Mouse (Mus musculus): ENCODE results near the gene Ocln.
"Not testable (repeated sequence)": the region's sequence is repeated elsewhere in the genome, so short reads cannot be mapped to it uniquely, and the experiment has no call there.

Gene Ocln

GRCm38 (mm10) chr13:100543011-100543767 is 9.3 kb downstream of the Ocln start:
- no peak for DNase-seq

DNA sequence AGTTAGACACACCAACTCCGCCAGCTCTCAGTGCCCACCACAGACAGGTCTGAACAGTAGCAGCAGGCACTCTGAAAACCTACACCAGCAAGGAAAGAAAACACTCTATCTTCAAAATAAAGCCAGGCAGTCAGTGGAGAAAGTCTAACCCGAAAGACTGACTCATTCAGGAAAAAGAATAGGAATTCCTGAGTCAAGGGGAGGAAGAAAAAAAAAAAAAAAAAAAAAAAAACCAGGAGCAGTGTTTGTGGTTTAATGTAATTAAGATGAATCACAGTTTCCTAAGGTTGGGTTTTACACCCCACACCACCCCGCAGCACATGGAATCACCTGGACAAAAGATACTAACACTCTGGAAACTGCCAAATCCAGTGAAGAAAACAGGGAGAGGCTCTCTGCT is 16.4 kb downstream of the Ocln start:
- no peak for DNase-seq

DNA sequence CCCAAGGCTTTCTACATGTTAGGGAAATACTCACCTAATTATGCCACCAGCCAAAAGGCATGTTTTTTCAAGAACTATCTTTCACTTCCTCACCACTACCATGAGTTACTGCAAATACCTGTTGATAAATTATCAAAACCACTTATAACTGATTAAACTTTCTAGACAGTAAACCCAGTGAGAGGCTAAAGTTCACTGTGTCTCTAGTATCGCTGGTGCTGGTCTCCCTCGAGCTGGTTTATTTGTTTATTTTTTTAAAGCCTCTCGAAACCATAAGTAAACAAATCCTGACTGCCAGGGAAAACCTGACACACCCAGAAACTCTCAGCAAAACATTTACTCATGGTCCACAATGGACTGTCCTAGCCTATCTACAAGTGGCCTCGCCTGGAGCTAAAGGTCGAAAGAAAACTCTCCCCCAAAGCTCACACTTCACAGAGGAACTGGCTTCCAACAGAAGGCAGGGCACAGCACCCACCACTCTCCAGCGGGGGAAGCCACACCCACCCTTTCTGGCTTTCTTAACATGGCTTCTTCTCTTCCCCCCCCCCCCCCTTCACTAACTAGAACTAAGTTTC is 19.6 kb downstream of the Ocln start:
- DNase-seq, result no peak

DNA sequence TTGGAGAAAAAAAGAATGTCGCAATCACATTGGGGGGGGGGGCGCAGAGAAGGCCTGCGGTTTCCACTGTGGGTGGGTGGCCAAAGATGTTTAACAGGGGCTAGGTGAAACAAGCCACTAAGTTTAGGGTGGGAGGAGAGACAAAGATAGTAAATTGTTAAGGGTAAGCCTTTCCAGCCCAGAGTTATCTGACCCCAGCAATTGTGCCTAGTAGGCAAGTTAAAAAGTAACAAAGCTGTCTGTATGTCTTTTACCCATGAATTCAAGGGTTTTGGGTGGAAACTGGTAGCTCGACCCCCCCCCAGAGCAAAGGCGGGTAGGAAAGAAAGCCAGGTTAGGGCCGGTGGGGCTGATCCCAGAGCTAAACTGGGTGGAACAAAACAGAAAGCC is 25.9 kb downstream of the Ocln start:
- DNase-seq, result no peak

GRCm38 (mm10) chr13:100525935-100526648 is 26.4 kb downstream of the Ocln start:
- no peak for DNase-seq

DNA sequence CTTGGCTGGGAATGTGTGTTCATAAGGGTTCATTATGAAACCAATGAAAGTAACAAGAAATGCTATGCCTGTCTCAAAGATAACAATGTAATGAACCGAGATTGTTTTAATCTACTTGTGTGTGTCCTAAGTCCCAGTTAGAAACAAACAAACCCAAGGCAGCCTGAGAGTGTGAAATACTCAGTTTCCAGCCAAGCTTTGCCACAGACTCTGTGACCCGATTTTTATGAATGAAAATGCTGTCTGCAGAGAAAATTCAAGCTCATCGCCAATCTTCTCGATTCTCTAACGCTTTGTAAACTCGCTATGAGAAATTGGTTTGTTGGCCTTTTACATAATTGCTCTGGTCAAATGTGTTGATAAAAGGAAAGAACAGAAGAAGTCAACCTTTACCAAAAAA is 27.6 kb downstream of the Ocln start:
- DNase-seq, result no peak

- DNase-seq, result no peak
Observed at GRCm38 (mm10) chr13:100523698-100524097, 28.8 kb downstream of the Ocln start.

DNA sequence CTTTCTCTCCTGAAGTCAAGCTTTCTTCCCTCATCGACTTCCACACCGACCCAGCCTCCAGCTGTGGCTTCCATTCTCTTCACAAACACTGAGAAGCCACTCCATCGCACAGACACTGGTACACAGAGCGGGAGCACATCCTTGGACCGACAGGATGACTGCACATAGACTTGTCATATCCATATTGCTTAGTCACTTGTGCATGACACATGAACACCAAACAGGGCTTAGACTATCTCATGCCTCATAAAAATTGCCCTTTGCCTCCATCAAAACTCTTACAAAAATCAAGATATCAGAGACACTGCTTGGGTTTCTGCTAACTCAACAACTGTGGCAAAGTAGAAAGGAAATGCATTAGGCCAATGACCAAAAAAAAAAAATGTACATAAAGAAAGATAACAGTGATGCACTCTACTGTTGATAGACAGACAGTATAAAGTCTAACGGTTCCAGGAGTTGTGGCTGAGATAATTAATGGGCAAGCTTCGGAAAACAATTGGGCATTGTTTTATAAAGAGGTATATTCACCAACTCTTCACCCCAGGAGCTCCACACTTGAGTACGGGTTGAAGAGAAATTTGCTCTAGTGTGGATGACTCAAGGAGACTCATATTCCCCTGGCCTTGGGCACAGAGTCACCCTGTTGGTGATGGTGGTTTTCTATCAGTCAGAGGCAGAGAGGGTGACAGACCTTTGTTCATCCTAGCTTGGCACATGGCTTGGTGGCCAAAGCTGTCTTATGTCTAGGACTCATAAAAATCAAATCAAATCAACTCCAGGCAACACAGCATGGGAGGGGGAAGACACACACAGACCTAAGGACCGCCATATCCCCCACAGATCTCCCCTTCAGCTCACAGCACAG is 30.6 kb downstream of the Ocln start:
- DNase-seq, result no peak

DNA sequence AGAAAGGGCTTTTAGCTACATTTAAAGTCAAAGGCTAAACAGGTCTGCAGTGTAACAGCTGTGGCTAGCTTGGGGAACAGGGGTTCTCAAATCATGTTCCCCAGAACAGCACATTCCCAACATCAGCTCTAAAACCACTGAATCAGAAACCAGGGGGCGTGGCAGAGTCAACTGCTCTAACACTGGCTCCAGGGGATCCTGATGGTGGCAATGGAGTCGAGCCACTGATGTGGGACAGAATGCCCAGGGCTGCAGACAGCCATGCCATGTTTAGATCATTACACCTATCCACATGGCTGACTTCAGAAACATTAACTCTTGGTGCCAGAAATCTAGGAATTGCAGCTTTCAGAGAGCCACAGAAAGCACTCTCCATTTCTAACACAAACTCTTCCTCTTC is 33.4 kb downstream of the Ocln start:
- no peak for DNase-seq

DNA sequence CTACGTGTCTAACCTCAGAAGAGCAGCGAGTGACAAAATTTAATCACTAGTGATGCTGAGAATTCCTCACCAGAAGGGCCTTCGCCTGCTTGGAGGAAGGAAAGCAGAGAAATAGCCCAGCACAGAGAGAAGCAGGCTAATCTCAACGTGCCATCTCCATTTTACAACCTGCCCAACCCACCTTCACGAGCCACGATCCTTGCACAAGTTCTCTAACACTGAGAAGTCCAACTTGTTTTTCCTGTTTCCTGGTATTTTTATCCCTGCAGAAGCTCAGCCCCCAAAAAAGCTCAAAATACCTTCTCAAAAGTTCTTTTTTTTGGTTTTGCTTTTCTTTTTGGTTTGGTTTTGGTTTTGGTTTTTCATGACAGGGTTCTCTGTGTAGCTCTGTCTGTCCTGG is 34.3 kb downstream of the Ocln start:
- no peak for DNase-seq

GRCm38 (mm10) chr13:100517652-100518153 is 34.8 kb downstream of the Ocln start:
- no peak for DNase-seq

DNA sequence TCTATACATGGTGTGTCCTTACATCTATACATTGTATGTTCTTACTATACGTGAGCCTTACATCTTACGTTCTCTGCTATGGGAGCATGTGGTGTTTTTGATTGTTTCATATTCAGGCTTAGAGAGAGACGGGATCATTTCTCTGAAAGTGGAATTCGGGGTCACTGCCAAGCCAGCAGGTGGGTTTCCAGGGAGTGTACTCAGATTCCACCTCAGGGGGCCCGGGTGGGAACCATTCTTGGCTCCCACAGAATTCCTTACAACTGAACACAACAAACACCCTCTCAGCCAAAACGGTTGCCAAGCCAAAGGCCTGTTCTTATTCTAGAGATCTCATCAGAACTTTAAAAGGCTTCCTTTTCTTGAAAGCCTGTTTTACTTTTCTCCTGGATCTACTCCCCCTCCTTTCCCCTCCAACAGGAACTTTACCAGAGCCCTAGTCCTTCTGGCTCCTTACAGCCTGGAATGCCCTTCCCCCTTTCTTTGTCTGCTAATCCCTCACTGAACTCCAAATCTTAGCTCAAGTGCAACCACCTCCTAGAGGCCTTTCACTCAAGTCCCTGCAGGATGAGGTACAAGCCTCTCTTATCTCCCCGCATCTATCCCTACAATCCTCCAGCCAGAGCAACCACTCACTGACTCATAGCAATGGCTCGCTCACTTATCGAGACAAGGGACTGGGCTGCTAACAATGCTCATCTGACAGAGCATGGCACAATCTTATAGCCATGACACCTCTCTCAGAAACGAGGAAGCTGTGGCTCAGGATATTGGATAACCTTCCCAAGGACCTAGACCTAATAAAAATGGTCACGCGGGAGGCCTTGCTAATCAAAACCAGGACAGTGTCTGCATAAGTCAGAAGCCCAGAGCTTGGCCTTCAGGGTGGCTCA is 36.1 kb downstream of the Ocln start:
- no peak for DNase-seq

DNA sequence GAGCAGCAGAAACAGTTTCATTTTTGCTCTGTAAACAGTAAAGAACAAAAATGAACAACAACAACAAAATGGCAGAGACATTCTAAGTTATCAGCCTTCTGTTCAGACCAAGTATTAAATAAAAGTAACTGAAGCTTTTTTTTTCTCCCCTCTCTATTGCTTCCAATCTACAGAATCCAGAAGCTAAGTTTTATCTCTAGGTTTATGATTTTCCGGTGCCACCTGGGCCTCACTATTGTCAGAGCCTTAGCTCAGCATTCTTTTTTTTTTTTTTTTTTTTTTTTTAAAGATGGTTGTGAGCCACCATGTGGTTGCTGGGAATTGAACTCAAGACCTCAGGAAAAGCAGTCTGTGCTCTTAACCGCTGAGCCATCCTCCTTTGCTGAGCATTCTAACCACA is 39.7 kb downstream of the Ocln start:
- no peak for DNase-seq

DNA sequence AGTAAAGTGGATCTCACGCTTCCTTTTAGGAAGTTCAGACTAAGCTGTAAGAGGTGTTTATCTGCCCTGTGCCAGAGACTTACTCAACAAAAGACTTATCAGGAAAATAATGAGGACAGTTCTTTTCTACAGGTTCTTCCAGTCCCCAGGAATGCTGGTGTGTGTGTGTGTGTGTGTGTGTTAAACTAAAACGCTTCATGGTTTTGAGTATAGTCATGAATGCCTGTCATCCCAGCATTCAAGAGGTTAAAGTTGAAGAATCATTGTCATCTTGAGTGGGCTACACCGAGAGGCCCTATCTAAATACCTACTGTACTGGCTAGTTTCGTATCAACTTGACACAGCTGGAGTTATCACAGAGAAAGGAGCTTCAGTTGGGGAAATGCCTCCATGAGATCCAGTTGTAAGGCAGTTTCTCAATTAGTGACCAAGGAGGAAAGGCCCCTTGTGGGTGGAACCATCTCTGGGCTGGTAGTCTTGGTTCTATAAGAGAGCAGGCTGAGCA is 40.6 kb downstream of the Ocln start:
- DNase-seq, result no peak

DNA sequence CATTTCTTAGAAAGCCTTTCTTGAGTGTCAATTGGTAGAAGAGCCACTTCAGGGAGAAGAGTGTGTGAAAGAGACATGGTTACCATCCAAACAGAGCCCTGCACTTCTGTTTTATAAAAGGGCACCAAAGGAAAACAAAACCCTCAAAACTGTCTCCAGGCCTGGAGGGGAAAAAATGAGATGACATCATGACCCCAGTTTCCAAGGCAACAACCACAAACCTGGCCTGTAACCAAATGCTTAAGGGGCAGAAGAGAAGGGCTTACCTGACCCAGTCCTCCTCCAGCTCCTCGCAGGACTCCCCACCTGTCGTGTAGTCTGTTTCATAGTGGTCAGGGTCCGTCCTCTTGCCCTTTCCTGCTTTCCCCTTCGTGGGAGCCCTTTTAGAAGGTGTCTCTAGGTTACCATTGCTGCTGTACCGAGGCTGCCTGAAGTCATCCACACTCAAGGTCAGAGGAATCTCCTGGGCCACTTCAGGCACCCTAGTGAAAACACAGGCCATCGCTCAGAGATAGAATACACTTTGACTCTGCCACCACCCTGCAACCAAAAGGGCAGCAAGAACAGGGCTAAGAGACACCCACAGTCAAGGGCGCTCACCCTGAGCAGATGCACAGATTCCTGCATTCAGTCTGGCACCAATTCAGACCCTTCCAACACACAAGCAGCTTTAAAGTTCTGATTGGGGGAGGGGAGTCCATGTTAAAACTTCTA is 41.2 kb downstream of the Ocln start:
- no peak for DNase-seq

- not testable (repeated sequence) for DNase-seq
Observed at GRCm38 (mm10) chr13:100499625-100500024, 52.9 kb downstream of the Ocln start.

DNA sequence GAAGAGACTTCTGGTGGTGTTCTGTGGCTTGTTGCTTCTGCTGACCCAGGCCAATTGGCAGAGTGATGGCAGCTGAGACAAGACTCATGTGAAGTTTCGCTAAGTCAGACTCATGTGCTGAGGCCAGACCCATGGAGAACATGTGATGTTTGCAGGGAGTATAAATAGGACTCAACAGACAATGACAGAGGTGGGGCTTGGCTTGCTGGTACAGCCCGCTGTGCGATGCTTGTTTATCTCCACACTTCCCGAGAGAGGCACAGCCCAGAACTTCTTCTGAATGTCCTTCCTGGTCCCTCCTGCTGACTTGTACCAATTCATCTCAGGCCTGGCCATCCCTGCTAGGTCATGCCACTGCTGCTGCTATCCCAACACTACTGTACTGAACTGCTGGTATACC is 57.2 kb downstream of the Ocln start:
- DNase-seq, result no peak

DNA sequence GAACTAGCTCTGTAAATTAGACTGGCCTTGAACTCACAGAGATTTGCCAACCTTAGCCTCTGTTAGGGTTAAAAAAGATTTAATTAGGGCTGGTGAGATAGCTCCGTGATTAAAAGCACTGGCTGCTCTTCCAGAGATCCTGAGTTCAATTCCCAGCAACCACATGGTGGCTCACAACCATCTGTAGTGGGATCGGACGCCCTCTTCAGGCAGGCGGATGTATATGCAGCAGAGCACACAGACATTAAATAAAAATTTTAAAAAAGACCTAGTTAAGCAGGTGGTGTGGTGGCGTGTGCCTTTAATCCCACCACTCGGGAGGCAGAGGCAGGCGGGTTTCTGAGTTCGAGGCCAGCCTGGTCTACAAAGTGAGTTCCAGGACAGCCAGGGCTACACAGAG is 58.1 kb downstream of the Ocln start:
- not testable (repeated sequence) for DNase-seq

DNA sequence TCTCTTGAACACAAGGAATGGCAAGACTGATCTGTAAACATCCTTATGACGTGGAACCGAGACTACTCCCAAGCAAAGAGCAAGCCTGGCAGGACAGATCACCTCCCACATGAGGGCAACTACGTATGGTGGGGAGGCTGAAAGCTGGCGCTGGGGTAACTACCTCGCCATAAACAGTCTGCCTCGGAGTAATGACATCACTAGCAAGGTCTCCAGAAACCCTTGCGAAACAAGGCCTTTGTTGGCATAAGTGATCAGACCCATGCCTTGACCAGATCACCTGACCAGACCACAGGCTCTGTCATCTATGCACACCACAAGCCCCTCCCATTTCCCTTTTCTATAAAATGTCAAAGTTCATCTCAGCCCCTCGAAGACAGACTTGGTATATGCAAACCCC is 59.2 kb downstream of the Ocln start:
- no peak for DNase-seq

- peak; percentile 87 for DNase-seq
Observed at GRCm38 (mm10) chr13:100492061-100492787, 60.3 kb downstream of the Ocln start, which contains the start of gene Gtf2h2. Gtf2h2 (minus strand) TSS chr13:100492579.
